Mouse (Mus musculus): ENCODE data around the gene Plppr3. TPM values are rescaled to one million over a fixed set of nuclear protein-coding genes. Genes with fewer than 3 reads are reported as not detected.
A peak's percentile ranks its signal among the peaks of the same experiment; 100 is the strongest.

The Plppr3 gene
- total and polyA plus RNA-seq, 3 experiments = 0.85 to 6.2 TPM; not detected in 1

DNA sequence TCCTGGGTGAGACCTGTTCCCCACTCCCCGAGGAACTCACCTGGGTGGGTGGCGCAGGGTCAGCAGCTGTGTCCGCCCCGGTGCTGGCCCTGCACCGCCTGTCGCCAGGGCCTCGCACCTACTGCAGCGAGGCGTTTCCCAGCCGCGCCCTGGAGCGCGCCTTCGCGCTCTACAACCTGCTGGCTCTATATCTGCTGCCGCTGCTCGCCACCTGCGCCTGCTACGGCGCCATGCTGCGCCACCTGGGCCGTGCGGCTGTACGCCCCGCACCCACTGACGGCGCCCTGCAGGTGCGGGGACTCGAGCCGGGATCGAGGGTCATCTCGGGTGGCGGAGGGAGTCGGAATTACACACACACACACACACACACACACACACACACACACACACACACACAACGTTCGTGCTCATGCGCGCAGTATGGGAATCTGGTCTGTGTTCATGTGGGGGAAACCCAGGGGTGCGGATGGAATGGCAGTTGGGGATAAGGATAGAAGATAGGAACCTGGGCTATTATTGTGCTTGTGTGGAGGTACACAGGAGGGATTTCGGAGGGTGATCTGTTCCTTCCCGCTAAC is 46.6 kb upstream of the Plppr3 start, which contains the start of gene R3hdm4:
Gene R3hdm4, minus strand, starts transcription at position 251 of the 578 bp plus-strand sequence.
- DNase-seq (ENCODE audit: low read depth, low spot score) = no peak
- Histone ChIP-seq H3K36me3 (ENCODE audit: control insufficient read depth in 1 of 2, insufficient read depth in 2 of 2, low read length in 2 of 2) (no peaks in the 10 kb centered on the region; a peak in 2 of 4 replicates), H3K79me2 (ENCODE audit: control insufficient read depth, insufficient read depth, low read length, poor library complexity) (peaks cover 14% of the 10 kb centered on the region), H3K9ac (ENCODE audit: control insufficient read depth, low read depth, low read length, poor library complexity, severe bottlenecking) (no peak within 1 kb of the TSS), H3K9me3 (replicated peaks; ENCODE audit: insufficient read depth, low read length) (no peaks in the 10 kb centered on the region), H3K4me3 (ENCODE audit: control insufficient read depth in 1 of 2, insufficient read depth in 1 of 2, low read depth in 2 of 2, low read length in 2 of 2) (no peak within 1 kb of the TSS), H3K4me1 (ENCODE audit: control insufficient read depth in 1 of 2, insufficient read depth in 2 of 2, low read length in 2 of 2) (peaks cover 5 to 6% of the 10 kb centered on the region in 2 experiments), H3K27me3 (ENCODE audit: control insufficient read depth in 1 of 2, insufficient read depth in 2 of 2, low read length in 2 of 2) (no peaks in the 10 kb centered on the region), H3K27ac (ENCODE audit: control insufficient read depth, low read depth, low read length) (no peak within 1 kb of the TSS)
- TF ChIP-seq NRF1 (IDR thresholded peaks at IDR 0.05; ENCODE audit: insufficient read depth, low read depth, low read length, poor library complexity, severe bottlenecking) = no peak
- TF ChIP-seq MAZ (IDR thresholded peaks at IDR 0.05; ENCODE audit: low read depth, low read length) = no peak

DNA sequence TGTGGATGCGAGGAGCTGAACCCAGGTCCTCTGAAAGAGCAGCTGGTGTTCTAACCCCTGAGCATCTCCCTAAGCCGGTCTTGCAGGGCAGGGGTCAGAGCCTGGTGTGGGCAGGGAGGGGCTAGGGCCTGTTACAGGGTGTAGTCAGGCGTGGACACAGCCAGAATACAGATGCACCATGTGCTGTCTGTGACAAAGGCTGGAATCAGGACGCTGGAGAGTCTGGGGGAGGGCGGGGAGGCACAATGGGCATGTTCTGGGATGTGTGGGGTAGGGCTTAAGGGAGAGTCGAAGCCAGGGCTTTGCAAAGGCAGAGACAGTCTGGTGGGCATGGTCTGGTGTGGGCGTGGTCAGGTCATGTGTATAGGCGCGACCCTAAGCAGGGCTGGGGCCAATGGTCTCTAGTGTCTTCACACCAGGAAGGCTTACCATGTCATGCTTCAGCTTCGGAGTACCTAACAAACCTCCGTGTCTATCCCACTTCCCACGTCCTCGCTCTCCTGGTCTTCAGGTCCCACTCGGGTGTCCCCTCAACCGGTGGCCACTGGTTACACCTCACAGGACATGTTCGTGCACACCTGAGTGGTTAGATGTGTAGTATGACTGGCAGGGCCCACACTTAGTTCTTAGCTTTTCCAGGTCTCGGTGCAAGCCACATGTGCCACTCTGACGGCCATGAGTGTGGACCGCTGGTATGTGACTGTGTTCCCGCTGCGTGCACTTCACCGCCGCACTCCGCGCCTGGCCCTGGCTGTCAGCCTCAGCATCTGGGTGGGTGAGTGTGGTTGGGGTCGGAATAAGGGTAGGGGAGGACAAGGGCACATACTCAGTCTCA is 45.8 kb upstream of the Plppr3 start:
- no peaks in the 10 kb centered on the region for H3K27me3 ChIP-seq (ENCODE audit: control insufficient read depth in 1 of 2, insufficient read depth in 2 of 2, low read length in 2 of 2)
- peaks cover 19% of the 10 kb centered on the region for H3K79me2 ChIP-seq (ENCODE audit: control insufficient read depth, insufficient read depth, low read length, poor library complexity)
- peaks cover 8% of the 10 kb centered on the region in 2 experiments for H3K4me1 ChIP-seq (ENCODE audit: control insufficient read depth in 1 of 2, insufficient read depth in 2 of 2, low read length in 2 of 2)
- no peak for DNase-seq (ENCODE audit: low read depth, low spot score)
- H3K9me3 ChIP-seq (replicated peaks; ENCODE audit: insufficient read depth, low read length) = no peaks in the 10 kb centered on the region
- H3K36me3 ChIP-seq (ENCODE audit: control insufficient read depth in 1 of 2, insufficient read depth in 2 of 2, low read length in 2 of 2) = no peaks in the 10 kb centered on the region; a peak in 2 of 4 replicates
- H3K4me3 ChIP-seq (ENCODE audit: control insufficient read depth in 1 of 2, insufficient read depth in 1 of 2, low read depth in 2 of 2, low read length in 2 of 2) = no peak overlapping the region
- H3K27ac ChIP-seq (ENCODE audit: control insufficient read depth, low read depth, low read length) = no peak overlapping the region
- no peak overlapping the region for H3K9ac ChIP-seq (ENCODE audit: control insufficient read depth, low read depth, low read length, poor library complexity, severe bottlenecking)
- no peak for TF ChIP-seq ZKSCAN1 (IDR thresholded peaks at IDR 0.05; ENCODE audit: low read depth, low read length)
- 0 out of 2 replicates have a peak, but pooled peaks have one; percentile 1 for TF ChIP-seq SIN3A (IDR thresholded peaks at IDR 0.05; ENCODE audit: low read length)

DNA sequence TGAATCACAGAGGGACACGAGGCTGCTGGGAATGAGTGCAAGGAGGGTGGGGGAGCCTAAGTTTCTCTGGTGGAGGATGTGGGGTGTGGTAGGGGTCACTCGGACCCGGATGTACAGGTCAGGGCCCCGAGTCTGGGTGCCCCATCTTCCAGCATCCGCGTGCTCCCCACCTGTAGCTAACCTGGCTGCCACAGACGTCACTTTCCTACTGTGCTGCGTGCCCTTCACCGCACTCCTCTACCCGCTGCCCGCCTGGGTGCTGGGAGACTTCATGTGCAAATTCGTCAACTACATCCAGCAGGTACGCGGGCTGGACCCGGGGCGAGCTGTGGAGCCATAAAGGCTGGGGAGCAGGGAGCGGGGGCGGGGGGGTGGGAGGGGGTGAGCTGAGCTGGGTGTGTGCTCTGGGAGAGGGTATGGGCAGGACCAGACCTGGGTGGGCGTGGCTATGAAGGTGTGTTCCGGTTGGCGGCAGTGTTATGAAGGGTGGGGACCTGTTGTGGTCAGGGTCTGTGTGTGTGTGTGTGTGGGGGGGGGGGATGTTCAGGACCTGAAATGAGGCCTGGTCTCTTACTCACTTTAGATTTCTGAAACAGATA is 44.9 kb upstream of the Plppr3 start:
- TF ChIP-seq ZNF384 (IDR thresholded peaks at IDR 0.05; ENCODE audit: low read depth, low read length) = no peak
- TF ChIP-seq JUND (IDR thresholded peaks at IDR 0.05; ENCODE audit: low read depth, low read length) = no peak
- peak overlapping the region; percentile 40 for H3K27ac ChIP-seq (ENCODE audit: control insufficient read depth, low read depth, low read length)
- no peaks in the 10 kb centered on the region for H3K27me3 ChIP-seq (ENCODE audit: control insufficient read depth in 1 of 2, insufficient read depth in 2 of 2, low read length in 2 of 2)
- no peaks in the 10 kb centered on the region for H3K9me3 ChIP-seq (replicated peaks; ENCODE audit: insufficient read depth, low read length)
- H3K9ac ChIP-seq (ENCODE audit: control insufficient read depth, low read depth, low read length, poor library complexity, severe bottlenecking) = peak overlapping the region; percentile 80
- DNase-seq (ENCODE audit: low read depth, low spot score) = peak; percentile 59
- H3K79me2 ChIP-seq (ENCODE audit: control insufficient read depth, insufficient read depth, low read length, poor library complexity) = peaks cover 19% of the 10 kb centered on the region
- peaks cover 0 to 4% of the 10 kb centered on the region in 2 experiments; a peak in 2 of 4 replicates for H3K36me3 ChIP-seq (ENCODE audit: control insufficient read depth in 1 of 2, insufficient read depth in 2 of 2, low read length in 2 of 2)
- peak overlapping the region; percentile 64 to 99 for H3K4me3 ChIP-seq (ENCODE audit: control insufficient read depth in 1 of 2, insufficient read depth in 1 of 2, low read depth in 2 of 2, low read length in 2 of 2)
- peaks cover 11 to 16% of the 10 kb centered on the region in 2 experiments for H3K4me1 ChIP-seq (ENCODE audit: control insufficient read depth in 1 of 2, insufficient read depth in 2 of 2, low read length in 2 of 2)

All from MEL (cell line).